Mouse (Mus musculus): ENCODE data around the gene A630076J17Rik. TPM values are rescaled to one million over a fixed set of nuclear protein-coding genes. Genes with fewer than 3 reads are reported as not detected.
A peak's percentile ranks its signal among the peaks of the same experiment; 100 is the strongest.

A630076J17Rik gene
- polyA plus RNA-seq, 1 experiment from 2014 or later, result not detected

GRCm38 (mm10) chr3:107207625-107208253 is 22.7 kb upstream of the A630076J17Rik start:
- Histone ChIP-seq H3K27ac (peak overlapping the region; percentile 62), H3K9ac (no peak overlapping the region), H3K4me1 (peaks cover 27% of the 10 kb centered on the region), H3K4me2 (replicated peaks) (no peak overlapping the region), H3K36me3 (no peaks in the 10 kb centered on the region), H3K4me3 (no peak overlapping the region), H3K27me3 (no peaks in the 10 kb centered on the region), H3K9me3 (replicated peaks) (no peaks in the 10 kb centered on the region)
- 42% methylated on average over 7 of the region's 7 CpGs for WGBS
- peak; percentile 68 for ATAC-seq (ENCODE audit: low FRiP score)

GRCm38 (mm10) chr3:107214606-107215005 is 15.8 kb upstream of the A630076J17Rik start:
- no peak overlapping the region for H3K4me3 ChIP-seq
- H3K4me2 ChIP-seq (replicated peaks), result no peak overlapping the region
- H3K27me3 ChIP-seq, result no peaks in the 10 kb centered on the region
- no peak for ATAC-seq (ENCODE audit: low FRiP score)
- no peaks in the 10 kb centered on the region for H3K9me3 ChIP-seq (replicated peaks)
- H3K27ac ChIP-seq, result no peak overlapping the region
- H3K9ac ChIP-seq, result no peak overlapping the region
- WGBS, result 81% methylated on average over 5 of the region's 5 CpGs
- no peaks in the 10 kb centered on the region for H3K36me3 ChIP-seq
- H3K4me1 ChIP-seq, result no peaks in the 10 kb centered on the region

DNA sequence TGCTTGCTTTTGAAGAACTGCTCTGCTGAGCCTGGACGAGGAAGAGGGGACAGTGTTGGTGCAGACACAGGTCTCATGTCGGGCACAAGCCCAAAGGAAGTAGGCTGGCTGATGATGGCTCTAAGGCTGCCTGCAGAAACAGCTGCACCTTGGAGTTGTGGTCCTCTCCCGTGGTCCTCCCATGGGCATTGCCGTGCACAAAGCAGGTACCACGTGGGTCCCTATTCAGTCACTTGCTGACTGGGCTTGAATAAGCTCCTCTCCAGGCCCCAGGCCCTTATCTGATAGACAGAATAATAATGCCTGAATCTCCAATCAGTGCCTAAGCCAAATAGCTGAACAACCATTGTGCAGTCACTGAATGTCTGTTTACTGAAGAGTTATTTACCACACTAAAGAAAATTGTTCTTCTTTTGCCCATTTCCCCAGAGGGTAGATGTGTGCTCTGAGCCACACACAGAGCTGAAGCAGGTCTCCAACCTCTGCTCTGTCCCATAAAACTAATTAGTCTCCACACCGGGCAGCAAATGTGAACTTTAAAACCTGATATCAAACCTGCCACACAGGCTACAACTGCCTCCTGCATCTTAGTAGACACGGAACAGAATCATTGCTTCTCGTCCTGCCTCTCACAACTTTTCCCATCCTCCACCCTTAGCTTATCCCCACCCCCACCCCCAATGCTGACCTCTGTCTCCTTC is 13.9 kb upstream of the A630076J17Rik start:
- 0 out of 2 replicates have a peak, but pooled peaks have one; percentile 26 for ATAC-seq (ENCODE audit: low FRiP score)

DNA sequence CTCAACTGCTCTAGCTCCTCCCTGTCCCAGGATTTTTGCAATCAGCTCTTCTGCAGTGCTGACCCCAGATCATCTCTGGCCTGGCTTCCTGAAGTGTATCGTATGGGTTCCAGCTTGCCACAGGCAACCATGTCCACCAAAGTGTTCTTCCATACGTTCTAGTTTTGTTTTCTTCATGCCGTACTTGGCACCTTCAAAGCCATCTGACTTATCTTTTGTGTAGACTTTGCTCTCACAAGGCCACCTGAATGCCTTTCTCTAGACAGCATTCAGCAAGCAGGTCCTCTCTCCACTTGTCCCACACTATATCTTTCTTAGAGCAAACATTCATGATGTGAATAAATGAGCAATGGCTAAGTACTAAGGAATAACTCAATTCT is 13.3 kb upstream of the A630076J17Rik start:
- H3K27ac ChIP-seq, result no peak overlapping the region
- no peaks in the 10 kb centered on the region for H3K9me3 ChIP-seq (replicated peaks)
- H3K27me3 ChIP-seq, result no peaks in the 10 kb centered on the region
- no peak for ATAC-seq (ENCODE audit: low FRiP score)
- H3K36me3 ChIP-seq, result no peaks in the 10 kb centered on the region
- H3K9ac ChIP-seq, result no peak overlapping the region
- WGBS, result 85% methylated on average over 3 of the region's 3 CpGs
- H3K4me1 ChIP-seq, result no peaks in the 10 kb centered on the region
- H3K4me2 ChIP-seq (replicated peaks), result no peak overlapping the region
- no peak overlapping the region for H3K4me3 ChIP-seq

More for the DNA sequence above, 13.9 kb upstream of the A630076J17Rik start:
- no peaks in the 10 kb centered on the region for H3K9me3 ChIP-seq (replicated peaks)
- WGBS, result 80% methylated on average over 8 of the region's 8 CpGs
- no peak overlapping the region for H3K4me3 ChIP-seq
- no peak overlapping the region for H3K27ac ChIP-seq
- H3K27me3 ChIP-seq, result no peaks in the 10 kb centered on the region
- H3K9ac ChIP-seq, result no peak overlapping the region
- H3K4me1 ChIP-seq, result no peaks in the 10 kb centered on the region
- no peak overlapping the region for H3K4me2 ChIP-seq (replicated peaks)
- H3K36me3 ChIP-seq, result no peaks in the 10 kb centered on the region

DNA sequence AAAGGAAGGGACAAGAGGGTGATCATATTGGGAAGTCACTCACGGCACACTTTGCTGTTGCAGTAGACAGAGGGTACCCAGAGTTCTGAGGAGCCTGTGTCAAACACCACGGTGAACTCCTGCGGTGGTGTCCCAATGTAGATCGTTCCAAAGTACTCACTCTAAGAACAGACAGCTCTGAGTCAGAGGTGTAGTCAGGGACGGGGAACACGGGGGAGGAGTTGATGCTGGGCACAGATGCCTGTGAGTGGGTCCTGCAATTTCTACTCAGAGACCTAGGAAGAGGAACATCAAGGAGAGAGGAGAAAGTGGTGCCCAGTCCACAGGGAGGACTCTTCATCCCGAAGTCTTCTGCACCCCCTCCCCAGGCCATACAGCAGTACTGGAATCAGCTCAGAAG is 11.8 kb upstream of the A630076J17Rik start:
- WGBS, result 93% methylated on average over 7 of the region's 7 CpGs
- ATAC-seq (ENCODE audit: low FRiP score), result no peak
- H3K36me3 ChIP-seq, result no peaks in the 10 kb centered on the region

GRCm38 (mm10) chr3:107221608-107222007 is 8.8 kb upstream of the A630076J17Rik start, which contains the start of gene Cym:
Gene Cym (minus strand): TSS chr3:107221732.
- H3K4me2 ChIP-seq (replicated peaks), result no peak within 1 kb of the TSS
- no peaks in the 10 kb centered on the region for H3K4me1 ChIP-seq
- no peaks in the 10 kb centered on the region for H3K27me3 ChIP-seq
- H3K27ac ChIP-seq, result no peak within 1 kb of the TSS
- H3K9me3 ChIP-seq (replicated peaks), result no peaks in the 10 kb centered on the region
- H3K9ac ChIP-seq, result no peak within 1 kb of the TSS
- no peaks in the 10 kb centered on the region for H3K36me3 ChIP-seq
- ATAC-seq (ENCODE audit: low FRiP score), result no peak
- 80% methylated on average over 10 of the region's 10 CpGs for whole genome bisulfite sequencing
- no peak within 1 kb of the TSS for H3K4me3 ChIP-seq

More for the DNA sequence above, 11.8 kb upstream of the A630076J17Rik start:
- H3K9ac ChIP-seq, result no peak overlapping the region
- no peak overlapping the region for H3K4me2 ChIP-seq (replicated peaks)
- H3K4me3 ChIP-seq, result no peak overlapping the region
- no peaks in the 10 kb centered on the region for H3K4me1 ChIP-seq
- H3K27ac ChIP-seq, result no peak overlapping the region
- no peaks in the 10 kb centered on the region for H3K27me3 ChIP-seq
- H3K9me3 ChIP-seq (replicated peaks), result no peaks in the 10 kb centered on the region

- Histone ChIP-seq H3K9ac (no peak overlapping the region), H3K4me3 (no peak overlapping the region), H3K4me2 (replicated peaks) (no peak overlapping the region), H3K36me3 (no peaks in the 10 kb centered on the region), H3K27ac (no peak overlapping the region), H3K4me1 (no peaks in the 10 kb centered on the region), H3K27me3 (no peaks in the 10 kb centered on the region), H3K9me3 (replicated peaks) (no peaks in the 10 kb centered on the region)
- no peak for ATAC-seq (ENCODE audit: low FRiP score)
- 69% methylated on average over 1 of the region's 1 CpGs for WGBS
Observed at GRCm38 (mm10) chr3:107223230-107223629, 7.2 kb upstream of the A630076J17Rik start.

DNA sequence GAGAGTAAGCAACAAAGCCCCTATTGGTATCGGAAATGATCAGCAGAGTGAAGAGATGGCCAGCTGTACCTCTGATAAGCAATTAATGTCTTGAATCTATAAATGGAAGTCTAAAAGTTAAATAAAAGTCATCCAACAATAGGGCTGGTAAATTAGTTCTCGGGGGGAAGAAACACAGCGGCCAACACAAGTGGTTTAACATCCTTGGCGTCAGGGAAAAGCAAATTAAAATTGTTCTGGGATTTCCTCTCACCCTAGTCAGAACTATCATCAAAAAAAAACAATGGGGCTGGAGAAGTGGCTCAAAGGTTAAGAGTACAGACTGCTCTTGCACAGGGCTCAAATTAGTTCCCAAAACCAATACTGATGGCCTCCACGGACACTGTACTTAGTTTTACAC is 4.6 kb upstream of the A630076J17Rik start:
- Histone ChIP-seq H3K4me2 (replicated peaks) (no peak overlapping the region), H3K36me3 (no peaks in the 10 kb centered on the region), H3K27ac (no peak overlapping the region), H3K9ac (no peak overlapping the region), H3K4me1 (no peaks in the 10 kb centered on the region), H3K4me3 (no peak overlapping the region), H3K9me3 (replicated peaks) (no peaks in the 10 kb centered on the region), H3K27me3 (no peaks in the 10 kb centered on the region)
- no peak for ATAC-seq (ENCODE audit: low FRiP score)
- 87% methylated on average over 5 of the region's 5 CpGs for WGBS

DNA sequence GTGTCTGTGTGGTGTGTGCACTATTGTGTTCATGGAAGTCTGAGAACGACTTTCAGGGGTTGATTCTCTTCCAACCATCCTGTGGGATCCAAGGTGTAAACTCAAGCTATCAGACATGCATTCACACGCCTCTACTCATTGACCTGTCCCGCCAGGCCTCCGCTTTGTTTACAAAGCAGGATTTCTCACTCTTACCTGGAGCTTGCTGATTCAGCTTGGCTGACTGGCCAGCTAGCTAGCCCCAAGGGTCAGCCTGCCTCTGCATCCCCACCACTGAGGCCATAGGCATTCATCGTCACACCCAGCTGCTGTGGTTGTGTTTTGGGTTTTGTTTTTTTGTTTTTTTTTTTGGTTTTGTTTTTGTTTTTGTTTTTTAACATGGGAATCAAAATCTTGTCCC is 1.2 kb upstream of the A630076J17Rik start:
- no peak overlapping the region for H3K4me2 ChIP-seq (replicated peaks)
- no peak overlapping the region for H3K27ac ChIP-seq
- H3K4me3 ChIP-seq, result no peak overlapping the region
- no peaks in the 10 kb centered on the region for H3K36me3 ChIP-seq
- no peaks in the 10 kb centered on the region for H3K4me1 ChIP-seq
- H3K9ac ChIP-seq, result no peak overlapping the region
- no peak for ATAC-seq (ENCODE audit: low FRiP score)
- WGBS, result 77% methylated on average over 5 of the region's 5 CpGs
- H3K27me3 ChIP-seq, result no peaks in the 10 kb centered on the region
- H3K9me3 ChIP-seq (replicated peaks), result no peaks in the 10 kb centered on the region

DNA sequence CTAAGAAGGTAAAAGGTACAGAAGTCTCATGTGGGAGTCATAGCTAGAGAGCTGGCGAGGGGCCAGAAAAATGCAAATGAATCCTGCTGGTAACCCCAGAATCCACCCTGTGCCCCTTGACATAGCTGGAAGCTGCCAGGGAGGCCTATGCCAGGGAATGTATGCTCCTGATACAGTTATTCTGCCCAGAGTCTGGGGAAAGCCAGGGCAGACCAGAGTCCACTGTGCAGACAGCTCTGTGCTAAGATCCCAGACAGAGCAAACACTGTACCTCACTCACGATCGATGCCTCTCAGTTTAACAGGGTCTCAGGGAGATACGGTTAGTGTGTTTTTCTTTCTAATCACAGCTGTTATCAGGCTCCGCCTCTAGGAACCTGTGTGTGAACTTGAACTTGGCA is 592 bp upstream of the A630076J17Rik start:
- no peak for ATAC-seq (ENCODE audit: low FRiP score)
- H3K4me3 ChIP-seq, result no peak overlapping the region
- 71% methylated on average over 5 of the region's 5 CpGs for WGBS

GRCm38 (mm10) chr3:107231202-107231601 is 788 bp downstream of the A630076J17Rik start:
- Histone ChIP-seq H3K9me3 (replicated peaks) (no peaks in the 10 kb centered on the region), H3K4me2 (replicated peaks) (no peak overlapping the region), H3K27me3 (no peaks in the 10 kb centered on the region), H3K27ac (no peak overlapping the region), H3K36me3 (no peaks in the 10 kb centered on the region), H3K9ac (no peak overlapping the region), H3K4me3 (no peak overlapping the region), H3K4me1 (no peaks in the 10 kb centered on the region)
- no peak for ATAC-seq (ENCODE audit: low FRiP score)
- 56% methylated on average over 4 of the region's 4 CpGs for WGBS

More for the DNA sequence above, 592 bp upstream of the A630076J17Rik start:
- H3K27me3 ChIP-seq, result no peaks in the 10 kb centered on the region
- H3K4me1 ChIP-seq, result no peaks in the 10 kb centered on the region
- H3K27ac ChIP-seq, result no peak overlapping the region
- H3K36me3 ChIP-seq, result no peaks in the 10 kb centered on the region
- H3K4me2 ChIP-seq (replicated peaks), result no peak overlapping the region
- H3K9me3 ChIP-seq (replicated peaks), result no peaks in the 10 kb centered on the region
- H3K9ac ChIP-seq, result no peak overlapping the region

DNA sequence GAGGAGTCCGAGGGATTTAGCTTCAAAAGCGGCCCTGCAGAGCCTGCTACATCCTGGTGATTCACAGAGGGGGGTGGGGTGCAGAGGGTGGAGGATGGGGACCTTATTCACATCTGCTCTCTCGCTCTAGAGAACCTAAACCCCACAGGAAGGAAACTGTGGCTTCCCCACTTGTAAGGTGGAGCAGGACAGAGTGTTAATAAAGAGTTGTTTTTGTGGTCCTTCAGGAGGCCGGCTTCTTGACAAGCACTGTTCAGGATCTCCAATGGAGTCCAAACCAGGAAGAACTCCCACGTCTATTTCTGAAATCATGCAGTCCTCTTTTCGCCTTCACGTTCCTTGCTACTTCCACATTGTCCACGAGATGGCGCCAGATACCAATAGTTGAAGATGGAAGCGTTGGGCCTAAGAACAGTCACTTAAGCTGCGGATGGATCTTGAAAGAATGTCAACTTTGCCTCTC is 3.0 kb downstream of the A630076J17Rik start:
- Histone ChIP-seq H3K27me3 (no peaks in the 10 kb centered on the region), H3K4me3 (no peak overlapping the region), H3K9ac (no peak overlapping the region), H3K4me1 (no peaks in the 10 kb centered on the region), H3K36me3 (no peaks in the 10 kb centered on the region), H3K27ac (no peak overlapping the region), H3K4me2 (replicated peaks) (no peak overlapping the region), H3K9me3 (replicated peaks) (no peaks in the 10 kb centered on the region)
- peak; percentile 32; the same call in 1 of the 2 replicates for ATAC-seq (ENCODE audit: low FRiP score)
- WGBS, result 12% methylated on average over 11 of the region's 11 CpGs

GRCm38 (mm10) chr3:107233945-107234344 is 3.5 kb downstream of the A630076J17Rik start:
- Histone ChIP-seq H3K27ac (no peak overlapping the region), H3K4me2 (replicated peaks) (no peak overlapping the region), H3K9ac (no peak overlapping the region), H3K36me3 (no peaks in the 10 kb centered on the region), H3K4me3 (no peak overlapping the region), H3K9me3 (replicated peaks) (no peaks in the 10 kb centered on the region), H3K4me1 (no peaks in the 10 kb centered on the region), H3K27me3 (peaks cover 4% of the 10 kb centered on the region; the same call in 1 of the 2 replicates)
- 34% methylated on average over 2 of the region's 2 CpGs for WGBS
- no peak for ATAC-seq (ENCODE audit: low FRiP score)

All from hindbrain, embryonic 12.5 days (tissue).